Mouse (Mus musculus) right cerebral cortex, postnatal 10 days (tissue): ENCODE data around the gene Fance.
"Not testable (repeated sequence)": the region's sequence is repeated elsewhere in the genome, so short reads cannot be mapped to it uniquely, and the experiment has no call there.

ENCODE experiments used
- DNase-seq, 2 experiments: peaks; one replicate each; pipeline ENCODE4 v3.0.0; 2021; ENCODE audit warnings: low spot score in 2 of 2

The Fance gene

GRCm38 (mm10) chr17:28349264-28349880, 36.1 kb downstream of the Fance start:
- DNase-seq = no peak

DNA sequence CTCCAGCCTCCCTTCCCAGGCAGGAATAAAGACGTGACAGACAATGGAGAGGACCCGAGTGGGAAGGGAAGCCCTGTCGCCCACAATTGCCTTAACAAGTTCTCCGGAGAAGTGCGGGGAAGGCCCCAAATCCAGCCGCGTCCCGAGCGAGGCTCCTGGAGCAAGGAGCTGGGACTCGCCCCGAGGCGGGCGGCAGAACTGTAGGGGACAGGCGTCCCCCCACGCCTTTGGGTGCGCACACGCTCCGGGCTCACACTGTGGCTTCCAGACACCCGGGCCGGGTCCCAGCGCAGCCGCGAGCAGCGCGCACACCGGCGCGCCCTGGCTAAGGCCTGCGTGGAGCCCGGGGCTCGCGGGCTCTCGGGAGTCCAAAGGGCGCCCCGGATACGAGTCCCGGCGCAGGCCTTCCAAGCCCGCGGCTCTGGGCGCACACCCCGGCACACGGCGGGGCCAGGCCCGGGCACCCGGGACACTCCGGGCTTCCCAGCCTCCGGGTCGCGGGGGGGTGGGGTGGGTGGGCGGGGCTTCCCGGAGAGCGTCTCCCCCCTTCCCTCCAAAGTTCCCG, 36.7 kb downstream of the Fance start:
- no peak for DNase-seq

GRCm38 (mm10) chr17:28350466-28351352, 37.4 kb downstream of the Fance start, which contains the start of gene Tead3:
Tead3 (minus strand) TSS chr17:28350817.
- peak; percentile 66 to 73 for DNase-seq

DNA sequence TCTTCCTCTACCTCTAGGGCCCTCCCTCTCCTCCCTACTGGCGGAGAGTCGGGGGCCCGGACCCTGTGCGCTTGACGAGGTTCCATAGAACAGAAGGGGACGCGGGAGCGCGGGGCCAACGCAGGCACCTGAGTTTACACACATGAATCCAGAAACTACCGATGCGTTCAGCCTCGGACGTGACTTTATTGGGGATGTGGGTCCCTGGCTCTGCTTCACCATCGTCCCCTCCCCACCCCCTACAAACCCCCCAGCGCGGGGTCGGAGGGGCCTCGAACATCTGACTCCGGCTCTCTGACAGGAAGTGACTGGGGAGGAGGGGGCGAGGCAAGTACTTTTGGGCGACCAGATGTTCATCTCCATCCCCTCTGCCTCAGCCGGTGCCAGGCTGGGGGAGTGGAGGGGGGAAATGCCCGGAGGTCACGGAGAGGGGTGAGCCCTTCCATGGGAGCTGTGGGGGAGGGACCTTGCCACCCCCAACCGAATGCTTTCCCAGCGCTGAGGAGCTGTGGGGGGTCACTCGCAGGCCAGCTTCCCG, 38.1 kb downstream of the Fance start:
- DNase-seq = no peak

GRCm38 (mm10) chr17:28352018-28352417, 38.7 kb downstream of the Fance start:
- no peak for DNase-seq

DNA sequence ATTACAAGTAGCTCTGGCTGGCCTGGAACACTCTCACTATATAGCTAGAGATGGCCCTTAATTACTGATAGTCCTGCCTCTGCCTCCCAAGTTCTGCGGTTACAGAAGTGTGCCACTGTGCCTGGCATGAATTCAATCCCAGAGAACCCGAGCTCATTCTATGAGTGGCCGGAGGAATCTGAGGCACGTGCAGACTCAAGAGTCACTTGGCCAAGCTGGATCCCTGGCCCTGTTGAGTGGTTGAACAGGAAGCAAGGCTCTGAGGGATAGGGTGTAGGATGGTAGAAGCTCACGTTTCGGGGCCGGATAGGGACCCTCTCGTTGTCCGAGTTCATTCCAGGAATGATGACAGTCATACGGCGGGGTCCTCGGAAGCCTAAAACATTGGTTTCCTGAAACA, 42.6 kb downstream of the Fance start:
- no peak for DNase-seq

DNA sequence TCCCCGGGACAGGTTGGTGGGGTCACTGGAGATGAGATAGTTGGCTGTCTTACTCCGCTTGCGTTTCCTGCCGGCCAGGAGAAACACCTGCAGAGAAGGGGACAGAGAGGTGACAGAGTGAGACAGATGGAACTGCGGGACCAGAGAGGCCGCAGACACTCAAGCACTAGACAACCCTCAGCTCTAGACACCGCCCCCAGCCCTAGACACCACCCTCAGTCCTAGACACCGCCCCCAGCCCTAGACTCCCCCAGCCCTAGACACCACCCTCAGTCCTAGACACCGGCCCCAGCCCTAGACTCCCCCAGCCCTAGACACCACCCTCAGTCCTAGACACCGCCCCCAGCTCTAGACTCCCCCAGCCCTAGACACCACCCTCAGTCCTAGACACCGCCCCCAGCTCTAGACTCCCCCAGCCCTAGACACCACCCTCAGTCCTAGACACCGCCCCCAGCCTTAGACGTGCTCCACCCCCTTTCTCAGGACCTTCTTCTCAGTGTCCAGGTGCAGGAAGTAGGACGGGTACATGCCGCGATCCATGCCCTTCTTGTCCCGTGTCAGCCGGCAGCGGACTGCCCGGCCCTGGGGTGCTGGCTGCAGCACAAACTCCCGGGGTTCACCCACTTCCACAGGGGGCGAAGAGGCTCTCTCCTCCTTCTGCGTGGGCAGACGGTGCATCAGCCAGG, 45.4 kb downstream of the Fance start:
- not testable (repeated sequence) for DNase-seq

DNA sequence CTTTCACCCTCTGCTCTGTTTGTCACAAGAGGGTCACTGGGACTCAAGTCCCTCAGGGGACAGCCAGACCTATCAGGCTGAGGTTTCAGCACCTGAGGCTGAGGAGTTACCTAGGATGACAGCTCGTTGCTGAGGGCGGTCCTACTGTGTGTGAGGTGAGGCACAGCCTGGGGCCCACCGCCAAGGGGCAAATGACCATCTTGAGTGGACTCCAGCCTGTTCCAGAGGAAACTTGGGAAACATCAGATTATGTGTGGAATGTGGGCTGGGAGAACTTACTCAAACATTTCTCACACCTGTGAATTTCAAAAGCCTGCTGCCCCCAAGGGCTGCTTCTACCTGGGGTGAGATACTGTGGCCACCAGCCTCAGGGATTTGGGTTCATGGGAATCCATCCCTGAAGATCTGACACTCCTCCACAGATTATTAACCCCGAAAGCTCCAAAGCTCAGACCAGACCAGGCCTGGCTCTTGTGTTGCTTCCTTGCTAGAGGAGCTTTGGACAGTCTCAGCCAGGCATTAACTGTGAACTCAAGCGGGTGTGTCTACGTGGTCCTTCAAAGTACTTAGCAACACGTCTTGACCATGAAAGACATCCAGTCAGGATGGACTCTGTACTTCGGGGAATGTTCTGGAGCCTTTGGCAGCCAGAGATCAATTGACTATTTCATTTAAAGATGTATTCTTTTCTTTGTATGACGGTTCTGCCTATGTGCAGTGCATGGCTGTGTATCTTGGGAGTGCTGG, 47.4 kb downstream of the Fance start:
- no peak for DNase-seq

- no peak for DNase-seq
These were observed 48.8 kb downstream of the Fance start for GRCm38 (mm10) chr17:28361921-28362652.

GRCm38 (mm10) chr17:28362653-28363292, 49.5 kb downstream of the Fance start:
- DNase-seq = no peak

DNA sequence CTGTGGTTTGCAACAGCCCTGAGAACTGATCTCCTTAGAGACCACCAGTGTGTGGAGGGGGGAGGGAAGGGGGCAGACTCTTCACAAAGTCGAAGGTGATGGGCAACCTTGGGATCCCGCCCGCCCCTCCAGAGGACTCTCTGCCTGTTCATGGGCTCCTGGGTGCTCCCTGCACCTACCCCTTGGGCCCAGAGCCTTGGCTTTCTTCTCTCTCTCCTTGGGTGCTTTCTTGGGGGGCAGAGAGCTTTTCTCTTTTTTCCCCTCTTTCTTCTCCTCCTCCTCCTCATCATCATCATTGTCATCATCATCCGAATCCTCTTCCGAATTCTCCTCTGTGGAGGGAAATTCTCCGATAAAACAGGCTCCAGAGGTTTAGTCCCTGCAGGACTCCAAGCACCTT, 50.2 kb downstream of the Fance start:
- no peak for DNase-seq

DNA sequence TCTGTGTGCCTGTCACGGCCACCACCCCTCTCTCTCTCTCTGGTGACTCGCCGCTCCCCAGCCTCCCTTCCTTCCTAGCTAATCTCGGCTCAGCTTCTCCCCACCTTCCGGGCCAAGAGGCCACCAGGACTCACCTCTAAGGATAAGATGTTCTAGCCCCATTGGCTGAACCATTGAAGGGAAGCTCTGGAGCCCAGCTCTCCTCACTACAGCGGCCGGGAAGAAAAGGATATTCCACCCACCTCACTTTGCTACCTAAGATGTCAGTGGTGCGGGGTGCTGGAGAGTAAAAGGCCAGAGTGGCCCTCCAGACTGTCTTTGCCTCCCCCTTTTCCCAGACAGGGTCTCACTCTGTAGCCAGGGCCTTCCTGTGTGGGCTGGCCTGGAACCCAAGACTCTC, 51.8 kb downstream of the Fance start, which contains the start of gene Tulp1:
Gene Tulp1, minus strand, starts transcription at position 101 of the 400 bp plus-strand sequence.
- no peak for DNase-seq

- DNase-seq = peak in 1 of 2 experiments; percentile 70
These were observed 55.1 kb downstream of the Fance start for GRCm38 (mm10) chr17:28368449-28368848.

- DNase-seq = no peak
These were observed 55.7 kb downstream of the Fance start for GRCm38 (mm10) chr17:28369056-28369455.

DNA sequence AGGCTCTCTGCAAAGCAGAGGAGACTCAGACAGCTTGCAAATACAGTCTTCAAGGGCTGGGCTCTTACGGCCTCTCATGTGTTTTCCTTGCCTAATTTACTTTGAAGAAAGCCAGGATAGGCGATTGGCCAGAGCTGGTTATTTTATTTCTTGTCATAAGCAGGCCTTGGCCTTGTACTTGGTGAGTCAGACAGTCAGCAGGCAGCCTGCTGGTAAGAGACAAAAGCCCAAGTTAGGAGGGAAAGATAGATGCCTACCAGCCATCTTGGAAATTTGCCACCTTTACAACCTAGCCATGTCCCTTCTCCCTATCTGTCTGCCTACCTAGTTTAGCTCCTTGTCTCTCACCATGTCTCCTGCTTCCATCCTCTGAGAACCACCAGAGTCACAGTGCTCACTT, 58.0 kb downstream of the Fance start:
- DNase-seq = no peak

- DNase-seq = no peak
These were observed 58.6 kb downstream of the Fance start for GRCm38 (mm10) chr17:28371941-28372340.

DNA sequence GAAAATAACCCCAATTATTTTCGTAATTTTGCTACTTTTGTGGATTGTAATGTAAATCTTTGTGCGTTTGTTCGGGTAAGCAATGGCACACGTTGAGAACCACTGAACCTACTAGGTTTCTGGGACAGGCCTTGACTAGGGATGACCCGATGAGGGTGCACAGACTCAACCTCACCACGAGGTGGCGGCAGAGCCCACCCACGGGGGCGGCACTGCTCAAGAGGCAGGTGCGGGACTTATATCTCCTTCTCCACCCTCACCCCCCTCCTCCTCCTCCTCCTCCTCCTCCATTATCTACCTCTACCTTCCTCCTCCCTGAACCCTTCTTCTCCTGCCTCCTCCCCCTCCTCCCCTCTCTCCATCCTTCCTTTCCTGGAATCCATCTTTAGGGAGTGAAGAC, 60.5 kb downstream of the Fance start:
- DNase-seq = peak in 1 of 2 experiments; percentile 59

GRCm38 (mm10) chr17:28374494-28374893, 61.2 kb downstream of the Fance start:
- DNase-seq = no peak

GRCm38 (mm10) chr17:28375592-28376061, 62.3 kb downstream of the Fance start:
- no peak for DNase-seq
